Mouse (Mus musculus): ENCODE measurements around the gene Zfp330. TPM values are rescaled to one million over a fixed set of nuclear protein-coding genes. Genes with fewer than 3 reads are reported as not detected.

The Zfp330 gene
- 57.4 and 60.7 TPM in 2 replicates for polyA plus RNA-seq (2012; rRNA removed)

GRCm38 (mm10) chr8:82774093-82774422, at the start of gene Zfp330:
TSS of gene Zfp330 (minus strand) at chr8:82774160.
- peak; percentile 78; the same call in 1 of the 2 replicates for TF ChIP-seq POLR2A (IDR thresholded peaks at IDR 0.05; ENCODE audit: borderline replicate concordance, extremely low read depth, insufficient read depth, insufficient read length, poor library complexity, severe bottlenecking)
- TF ChIP-seq CTCF (IDR thresholded peaks at IDR 0.05; ENCODE audit: borderline replicate concordance, extremely low read depth, insufficient read depth, insufficient read length) = no peak
- peak; percentile 98 for DNase-seq (ENCODE audit: low read depth)

GRCm38 (mm10) chr8:82777945-82778344, 4.0 kb upstream of the Zfp330 start:
- DNase-seq (ENCODE audit: low read depth) = no peak
- TF ChIP-seq POLR2A (IDR thresholded peaks at IDR 0.05; ENCODE audit: borderline replicate concordance, extremely low read depth, insufficient read depth, insufficient read length, poor library complexity, severe bottlenecking) (no peak), CTCF (IDR thresholded peaks at IDR 0.05; ENCODE audit: borderline replicate concordance, extremely low read depth, insufficient read depth, insufficient read length) (no peak)

- TF ChIP-seq POLR2A (IDR thresholded peaks at IDR 0.05; ENCODE audit: borderline replicate concordance, extremely low read depth, insufficient read depth, insufficient read length, poor library complexity, severe bottlenecking) = no peak
- no peak for TF ChIP-seq CTCF (IDR thresholded peaks at IDR 0.05; ENCODE audit: borderline replicate concordance, extremely low read depth, insufficient read depth, insufficient read length)
- no peak for DNase-seq (ENCODE audit: low read depth)
Measured at GRCm38 (mm10) chr8:82777406-82777805, 3.4 kb upstream of the Zfp330 start.

- no peak for DNase-seq (ENCODE audit: low read depth)
- TF ChIP-seq POLR2A (IDR thresholded peaks at IDR 0.05; ENCODE audit: borderline replicate concordance, extremely low read depth, insufficient read depth, insufficient read length, poor library complexity, severe bottlenecking) = no peak
- TF ChIP-seq CTCF (IDR thresholded peaks at IDR 0.05; ENCODE audit: borderline replicate concordance, extremely low read depth, insufficient read depth, insufficient read length) = no peak
Measured at GRCm38 (mm10) chr8:82774482-82774881, 522 bp upstream of the Zfp330 start.

- no peak for DNase-seq (ENCODE audit: low read depth)
- TF ChIP-seq POLR2A (IDR thresholded peaks at IDR 0.05; ENCODE audit: borderline replicate concordance, extremely low read depth, insufficient read depth, insufficient read length, poor library complexity, severe bottlenecking) (no peak; the same call in 1 of the 2 replicates), CTCF (IDR thresholded peaks at IDR 0.05; ENCODE audit: borderline replicate concordance, extremely low read depth, insufficient read depth, insufficient read length) (no peak)
Measured at GRCm38 (mm10) chr8:82773332-82774092, 448 bp downstream of the Zfp330 start.

- no peak for DNase-seq (ENCODE audit: low read depth)
- TF ChIP-seq CTCF (IDR thresholded peaks at IDR 0.05; ENCODE audit: borderline replicate concordance, extremely low read depth, insufficient read depth, insufficient read length) = no peak
- no peak for TF ChIP-seq POLR2A (IDR thresholded peaks at IDR 0.05; ENCODE audit: borderline replicate concordance, extremely low read depth, insufficient read depth, insufficient read length, poor library complexity, severe bottlenecking)
Measured at GRCm38 (mm10) chr8:82770886-82771285, 3.1 kb downstream of the Zfp330 start.

- no peak for TF ChIP-seq CTCF (IDR thresholded peaks at IDR 0.05; ENCODE audit: borderline replicate concordance, extremely low read depth, insufficient read depth, insufficient read length)
- TF ChIP-seq POLR2A (IDR thresholded peaks at IDR 0.05; ENCODE audit: borderline replicate concordance, extremely low read depth, insufficient read depth, insufficient read length, poor library complexity, severe bottlenecking) = no peak
- DNase-seq (ENCODE audit: low read depth) = no peak
Measured at GRCm38 (mm10) chr8:82759071-82759470, 14.9 kb downstream of the Zfp330 start.

GRCm38 (mm10) chr8:82754946-82755345, 19.0 kb downstream of the Zfp330 start:
- DNase-seq (ENCODE audit: low read depth) = no peak
- TF ChIP-seq POLR2A (IDR thresholded peaks at IDR 0.05; ENCODE audit: borderline replicate concordance, extremely low read depth, insufficient read depth, insufficient read length, poor library complexity, severe bottlenecking) (no peak), CTCF (IDR thresholded peaks at IDR 0.05; ENCODE audit: borderline replicate concordance, extremely low read depth, insufficient read depth, insufficient read length) (no peak)

GRCm38 (mm10) chr8:82746617-82747016, 27.3 kb downstream of the Zfp330 start:
- no peak for DNase-seq (ENCODE audit: low read depth)
- TF ChIP-seq CTCF (IDR thresholded peaks at IDR 0.05; ENCODE audit: borderline replicate concordance, extremely low read depth, insufficient read depth, insufficient read length) (no peak), POLR2A (IDR thresholded peaks at IDR 0.05; ENCODE audit: borderline replicate concordance, extremely low read depth, insufficient read depth, insufficient read length, poor library complexity, severe bottlenecking) (no peak)

- DNase-seq (ENCODE audit: low read depth) = peak; percentile 80
- TF ChIP-seq POLR2A (IDR thresholded peaks at IDR 0.05; ENCODE audit: borderline replicate concordance, extremely low read depth, insufficient read depth, insufficient read length, poor library complexity, severe bottlenecking) = no peak
- TF ChIP-seq CTCF (IDR thresholded peaks at IDR 0.05; ENCODE audit: borderline replicate concordance, extremely low read depth, insufficient read depth, insufficient read length) = peak; percentile 87; the same call in 1 of the 2 replicates
Measured at GRCm38 (mm10) chr8:82743905-82744904, 29.8 kb downstream of the Zfp330 start.

Other genes starting within 250 kb of the Zfp330 start
- 8.5 and 12.1 TPM in 2 replicates for gene Rnf150, start 89.2 kb upstream of the Zfp330 start, polyA plus RNA-seq (2012; rRNA removed)